Mouse (Mus musculus) G1E (cell line): ENCODE data around the gene Sdccag8. TPM values are rescaled to one million over a fixed set of nuclear protein-coding genes. Genes with fewer than 3 reads are reported as not detected.
A peak's percentile ranks its signal among the peaks of the same experiment; 100 is the strongest.

Source experiments
- ATAC-seq: 2 replicates; pipeline ENCODE4 v1.8.0; 2016; ENCODE audit warnings: mild to moderate bottlenecking; ENCODE audit not compliant: insufficient number of reproducible peaks, poor library complexity, low FRiP score, severe bottlenecking; ENCODE audit errors: extremely low read depth
- DNase-seq: peaks from one replicate; pipeline ENCODE4 v3.0.0; 2012; ENCODE audit warnings: low spot score
- H3K27me3 ChIP-seq: 2 replicates; pipeline ENCODE4 v1.6.1; 2012; ENCODE audit warnings: mild to moderate bottlenecking, low read length, inconsistent platforms; ENCODE audit not compliant: insufficient read depth
- H3K36me3 ChIP-seq: replicated peaks from 2 replicates; pipeline ENCODE3; 2012; ENCODE audit warnings: mild to moderate bottlenecking, inconsistent platforms
- H3K4me1 ChIP-seq: 2 replicates; pipeline ENCODE4 v1.6.1; 2012; ENCODE audit warnings: low read depth, low read length, inconsistent platforms, mixed read lengths; ENCODE audit not compliant: insufficient read depth
- H3K4me3 ChIP-seq: 2 replicates; pipeline ENCODE4 v1.5.1; 2012; ENCODE audit warnings: low read depth, mild to moderate bottlenecking, inconsistent platforms, low read length, moderate library complexity, mixed read lengths
- H3K9me3 ChIP-seq: replicated peaks from 2 replicates; pipeline ENCODE4 v1.6.1; 2012; ENCODE audit warnings: inconsistent platforms
- CTCF ChIP-seq: IDR thresholded peaks from 2 replicates; pipeline ENCODE4 v1.5.1; 2012; ENCODE audit warnings: low read depth, low read length, inconsistent platforms, mixed read lengths
- GATA1 ChIP-seq: IDR thresholded peaks from 2 replicates; pipeline ENCODE4 v1.6.1; 2012; ENCODE audit warnings: borderline replicate concordance, low read length, inconsistent platforms, mixed read lengths
- GATA2 ChIP-seq: IDR thresholded peaks from 2 replicates; pipeline ENCODE4 v1.6.1; 2012; ENCODE audit warnings: low read depth, low read length, inconsistent platforms, borderline replicate concordance
- POLR2AphosphoS5 ChIP-seq: IDR thresholded peaks from 2 replicates; pipeline ENCODE4 v1.6.1; 2012; ENCODE audit warnings: low read depth, low read length, inconsistent platforms; ENCODE audit not compliant: insufficient replicate concordance
- TAL1 ChIP-seq: conservative IDR thresholded peaks from 2 replicates; pipeline ENCODE4 v1.6.1; 2012; ENCODE audit warnings: low read depth, low read length, inconsistent platforms, mixed read lengths
- polyA plus RNA-seq: library from polyadenylated mRNA; stranded (reverse); fragments of >175 nt; gene quantifications from 2 replicates; pipeline ENCODE4 v1.2.3, GENCODE M21; 2012
- total RNA-seq, 2 experiments: library from RNA; stranded (forward) in 1 of 2; stranded (reverse) in 1 of 2; fragments of 200-1000 nt in 1 of 2; fragments of >200 nt in 1 of 2; fragmentation: Nextera tagmentation in 1 of 2; gene quantifications; 2 replicates each; pipeline ENCODE4 v1.2.3; 2014 to 2017

Gene Sdccag8
- total and polyA plus RNA-seq, 3 experiments: 2.2 to 19.9 (median 11.9) TPM

GRCm38 (mm10) chr1:176818763-176819162 lies 4.3 kb downstream of the Sdccag8 start:
- no peak for ATAC-seq
- peaks cover 22% of the 10 kb centered on the region for H3K36me3 ChIP-seq
- no peaks in the 10 kb centered on the region for H3K9me3 ChIP-seq
- no peak overlapping the region for H3K4me3 ChIP-seq
- no peak for TF ChIP-seq GATA2
- TF ChIP-seq POLR2AphosphoS5: no peak
- no peak for TF ChIP-seq TAL1
- TF ChIP-seq CTCF: no peak
- TF ChIP-seq GATA1: no peak
- peaks cover 46% of the 10 kb centered on the region for H3K4me1 ChIP-seq
- DNase-seq: no peak
- no peaks in the 10 kb centered on the region for H3K27me3 ChIP-seq

DNA sequence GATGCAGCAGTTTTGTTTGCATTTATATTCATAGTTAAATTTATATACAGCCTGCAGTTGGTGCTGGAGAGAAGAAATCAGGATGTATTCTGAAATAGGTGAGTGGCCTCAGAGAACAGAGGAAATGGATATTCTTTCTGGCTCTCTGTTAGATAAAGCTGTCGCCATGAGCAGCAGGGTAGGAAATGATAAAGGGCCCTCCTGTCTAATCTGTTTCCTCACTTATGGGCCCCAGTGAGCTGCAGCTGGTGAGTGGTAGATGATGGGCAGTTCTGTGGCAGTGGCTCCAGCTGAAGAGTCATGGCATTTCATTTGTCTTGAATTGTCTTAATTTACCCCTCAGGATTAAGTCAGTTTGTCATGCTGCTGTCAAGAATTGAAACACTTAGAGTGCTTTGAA lies 7.5 kb downstream of the Sdccag8 start:
- TF ChIP-seq GATA1 (no peak), TAL1 (no peak), POLR2AphosphoS5 (no peak), GATA2 (no peak), CTCF (no peak)
- H3K36me3 ChIP-seq: peaks cover 40% of the 10 kb centered on the region

DNA sequence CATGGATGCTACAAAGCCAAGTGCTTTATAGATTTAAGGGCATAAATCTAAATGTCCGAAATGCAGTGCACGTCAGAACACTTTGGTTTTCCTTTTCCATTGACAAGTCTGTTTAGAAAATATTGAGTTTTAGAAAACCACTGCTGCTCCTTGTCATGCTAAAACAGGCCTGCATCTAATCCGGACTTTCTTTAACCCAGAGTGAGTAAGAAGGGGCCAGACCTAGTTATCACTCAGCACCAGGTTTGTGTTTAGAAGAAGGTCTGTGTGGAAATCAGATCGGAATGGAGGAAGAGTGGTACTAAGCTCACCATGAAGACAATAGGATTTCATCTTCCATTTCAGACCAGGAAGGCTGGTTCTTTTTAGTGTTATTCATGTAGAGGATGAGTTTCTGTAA lies 8.5 kb downstream of the Sdccag8 start:
- H3K27me3 ChIP-seq: no peaks in the 10 kb centered on the region
- H3K4me1 ChIP-seq: peaks cover 69% of the 10 kb centered on the region
- DNase-seq: no peak
- no peaks in the 10 kb centered on the region for H3K9me3 ChIP-seq
- peaks cover 40% of the 10 kb centered on the region for H3K36me3 ChIP-seq
- no peak for TF ChIP-seq GATA1
- TF ChIP-seq POLR2AphosphoS5: no peak
- no peak for TF ChIP-seq CTCF
- TF ChIP-seq TAL1: no peak
- TF ChIP-seq GATA2: no peak
- H3K4me3 ChIP-seq: no peak overlapping the region
- ATAC-seq: no peak

More for the DNA sequence above, 7.5 kb downstream of the Sdccag8 start:
- H3K4me1 ChIP-seq: peaks cover 62% of the 10 kb centered on the region
- H3K9me3 ChIP-seq: no peaks in the 10 kb centered on the region
- ATAC-seq (peak; percentile 86), DNase-seq (no peak)
- no peaks in the 10 kb centered on the region for H3K27me3 ChIP-seq
- no peak overlapping the region for H3K4me3 ChIP-seq

DNA sequence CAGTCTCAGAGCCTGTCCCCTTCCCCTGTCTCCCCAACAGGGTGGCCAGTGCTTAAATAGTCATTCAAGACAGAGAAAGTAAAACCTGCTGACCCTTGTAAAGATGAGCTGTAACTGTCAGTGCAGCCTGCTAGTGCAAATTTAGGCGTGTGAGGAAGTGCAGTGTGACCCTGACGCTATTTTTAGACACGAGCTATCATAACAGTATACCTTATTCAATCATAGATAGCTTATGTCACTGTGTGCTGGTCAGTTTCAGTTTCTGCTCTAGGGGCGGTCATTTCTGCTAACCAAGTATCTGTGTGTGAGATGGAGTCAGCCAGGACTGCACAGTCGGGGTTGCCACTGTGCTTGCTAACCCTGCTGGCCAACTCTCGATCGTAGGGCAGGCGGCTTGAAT lies 9.4 kb downstream of the Sdccag8 start:
- H3K4me1 ChIP-seq: peaks cover 68% of the 10 kb centered on the region
- no peak for ATAC-seq

GRCm38 (mm10) chr1:176824611-176825010 lies 10.2 kb downstream of the Sdccag8 start:
- no peak for ATAC-seq
- peaks cover 68% of the 10 kb centered on the region for H3K4me1 ChIP-seq
- peaks cover 41% of the 10 kb centered on the region for H3K36me3 ChIP-seq
- no peaks in the 10 kb centered on the region for H3K9me3 ChIP-seq
- no peak overlapping the region for H3K4me3 ChIP-seq
- no peak for TF ChIP-seq TAL1
- no peak for TF ChIP-seq POLR2AphosphoS5
- no peak for TF ChIP-seq GATA1
- TF ChIP-seq CTCF: no peak
- no peak for TF ChIP-seq GATA2
- no peak for DNase-seq
- no peaks in the 10 kb centered on the region for H3K27me3 ChIP-seq

More for the DNA sequence above, 9.4 kb downstream of the Sdccag8 start:
- H3K4me3 ChIP-seq: no peak overlapping the region; the same call in 1 of the 2 replicates
- no peak for TF ChIP-seq CTCF
- TF ChIP-seq POLR2AphosphoS5: no peak
- no peak for TF ChIP-seq GATA2
- TF ChIP-seq TAL1: no peak
- no peak for TF ChIP-seq GATA1
- H3K36me3 ChIP-seq: peaks cover 38% of the 10 kb centered on the region
- no peak for DNase-seq
- no peaks in the 10 kb centered on the region for H3K27me3 ChIP-seq
- H3K9me3 ChIP-seq: no peaks in the 10 kb centered on the region

DNA sequence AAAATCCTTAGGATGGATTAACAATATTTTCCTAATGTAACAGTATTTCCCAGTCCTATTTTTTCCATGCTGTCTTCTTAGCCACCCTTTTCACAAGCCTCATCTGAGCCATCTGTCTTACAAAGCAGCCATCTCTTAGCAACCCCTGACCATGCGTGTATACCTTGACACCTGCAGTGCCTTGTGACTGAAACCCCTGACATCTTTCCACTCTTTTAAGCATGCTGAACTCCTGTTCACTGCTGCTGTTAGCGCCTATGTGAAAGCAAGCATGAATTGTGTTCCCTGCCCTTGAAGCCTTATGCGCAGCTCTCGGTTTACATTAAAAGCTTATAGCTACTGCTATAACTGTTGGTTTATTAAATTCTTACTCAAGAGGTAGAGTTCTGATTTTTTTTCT lies 10.6 kb downstream of the Sdccag8 start:
- Histone ChIP-seq H3K9me3 (no peaks in the 10 kb centered on the region), H3K36me3 (peaks cover 43% of the 10 kb centered on the region), H3K4me1 (peaks cover 68% of the 10 kb centered on the region), H3K4me3 (no peak overlapping the region), H3K27me3 (no peaks in the 10 kb centered on the region)
- TF ChIP-seq GATA2 (no peak), GATA1 (no peak), TAL1 (no peak), POLR2AphosphoS5 (no peak), CTCF (no peak)
- no peak for DNase-seq
- ATAC-seq: no peak

DNA sequence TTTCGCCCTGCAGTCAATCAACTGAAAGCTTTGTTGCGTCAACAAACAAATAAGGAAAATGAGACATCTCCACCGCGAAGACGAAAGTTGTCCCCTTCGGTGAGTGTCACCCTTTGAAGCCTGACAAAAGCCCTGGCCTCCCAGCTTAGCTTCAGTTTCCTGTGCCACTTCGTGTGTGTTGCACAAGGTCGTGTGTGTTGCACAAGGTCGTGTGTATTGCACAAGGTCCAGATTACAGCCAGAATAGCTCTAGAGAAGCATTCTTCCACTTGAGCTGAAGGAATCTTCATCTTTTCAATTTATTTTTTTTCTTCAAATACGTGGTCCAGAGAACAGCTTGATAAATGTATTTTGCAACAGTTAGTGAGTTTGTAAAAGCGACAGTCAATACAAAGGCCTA lies 11.7 kb downstream of the Sdccag8 start:
- Histone ChIP-seq H3K36me3 (peaks cover 38% of the 10 kb centered on the region), H3K9me3 (no peaks in the 10 kb centered on the region), H3K4me3 (no peak overlapping the region), H3K27me3 (no peaks in the 10 kb centered on the region), H3K4me1 (peaks cover 59% of the 10 kb centered on the region)
- DNase-seq: no peak
- TF ChIP-seq GATA2: no peak
- TF ChIP-seq GATA1: no peak
- TF ChIP-seq CTCF: no peak
- TF ChIP-seq POLR2AphosphoS5: no peak
- no peak for TF ChIP-seq TAL1
- ATAC-seq: no peak
